In genomic region chr1:190724591-190725380, GRCm38 (mm10) we compare ENCODE assay signal across 12 mouse cellular contexts.
DNase-seq lines count a peak whose midpoint lies in the region; ATAC-seq lines count a peak whose summit lies in the region.
"Had no signal": no experiment of that assay in that cellular context is flagged by ENCODE, and none has a peak within 500 bp of the region (broad histone marks: within the 10 kb centered on the region; RNA-seq: fewer than 3 reads in every experiment).

No protein-coding gene starts in this region.

- ATAC-seq in midbrain, embryonic 13.5 days: peak; percentile 48
- ATAC-seq in liver, embryonic 11.5 days (replicated peaks; ENCODE audit: low FRiP score): no peak
- no peak for ATAC-seq in kidney, embryonic 16.5 days (ENCODE audit: low FRiP score, low TSS enrichment)

- H3K4me3 ChIP-seq in midbrain, embryonic 13.5 days (replicated peaks): no peak overlapping the region
- no peak overlapping the region for H3K4me3 ChIP-seq in liver, embryonic 11.5 days (ENCODE audit: low read depth, low read length)
- H3K4me3 ChIP-seq in kidney, embryonic 16.5 days (ENCODE audit: low read length): no peak overlapping the region
- H3K4me3 ChIP-seq: limb, embryonic 15.5 days had no signal

- 0 out of 2 replicates have a peak overlapping the region, but pooled peaks have one; percentile 9 for H3K4me2 ChIP-seq in midbrain, embryonic 13.5 days (replicated peaks)
- H3K4me2 ChIP-seq in liver, embryonic 11.5 days: no peak overlapping the region
- no peak overlapping the region for H3K4me2 ChIP-seq in kidney, embryonic 16.5 days (replicated peaks; ENCODE audit: low read depth, low read length)
- H3K4me2 ChIP-seq: limb, embryonic 15.5 days had no signal

- peaks cover 59% of the 10 kb centered on the region for H3K4me1 ChIP-seq in midbrain, embryonic 13.5 days (replicated peaks)
- no peaks in the 10 kb centered on the region for H3K4me1 ChIP-seq in liver, embryonic 11.5 days (replicated peaks; ENCODE audit: control insufficient read depth, insufficient read depth, low read length)
- no peaks in the 10 kb centered on the region for H3K4me1 ChIP-seq in kidney, embryonic 16.5 days (ENCODE audit: insufficient read depth, low read length)

- H3K9me3 ChIP-seq in midbrain, embryonic 13.5 days: no peaks in the 10 kb centered on the region
- H3K9me3 ChIP-seq in liver, embryonic 11.5 days (ENCODE audit: control insufficient read depth, low read length): no peaks in the 10 kb centered on the region
- H3K9me3 ChIP-seq in kidney, embryonic 16.5 days (ENCODE audit: low read length): no peaks in the 10 kb centered on the region
- H3K9me3 ChIP-seq: limb, embryonic 15.5 days had no signal

- peak overlapping the region; percentile 51 for H3K27ac ChIP-seq in midbrain, embryonic 13.5 days
- no peak overlapping the region for H3K27ac ChIP-seq in liver, embryonic 11.5 days (ENCODE audit: low read depth, low read length)
- no peak overlapping the region for H3K27ac ChIP-seq in kidney, embryonic 16.5 days (ENCODE audit: low read length)
- H3K27ac ChIP-seq: limb, embryonic 15.5 days had no signal

- H3K36me3 ChIP-seq in midbrain, embryonic 13.5 days: no peaks in the 10 kb centered on the region
- H3K36me3 ChIP-seq in liver, embryonic 11.5 days (ENCODE audit: control insufficient read depth, insufficient read depth, low read length): no peaks in the 10 kb centered on the region
- H3K36me3 ChIP-seq in kidney, embryonic 16.5 days (ENCODE audit: insufficient read depth, low read length): no peaks in the 10 kb centered on the region
- H3K36me3 ChIP-seq: limb, embryonic 15.5 days had no signal

- DNase-seq in cerebellum, adult 9-10 months: peak; percentile 6
- no peak for DNase-seq in cerebellum, adult 11 months
- DNase-seq in right cerebral cortex, adult 18-20 months: peak; percentile 14
- no peak for DNase-seq in right cerebral cortex, adult 2 months (ENCODE audit: low spot score in 2 of 2)
- DNase-seq in heart, adult 8-10 months (ENCODE audit: low spot score): no peak
- DNase-seq in liver, embryonic 11.5 days (ENCODE audit: low spot score): no peak
- DNase-seq: kidney, postnatal 36 days; lung, postnatal 14 days; thymus, adult 2 months had no signal

- no peaks in the 10 kb centered on the region for H3K27me3 ChIP-seq in midbrain, embryonic 13.5 days
- no peaks in the 10 kb centered on the region for H3K27me3 ChIP-seq in liver, embryonic 11.5 days (replicated peaks; ENCODE audit: control insufficient read depth, insufficient read depth, low read length)
- no peaks in the 10 kb centered on the region for H3K27me3 ChIP-seq in kidney, embryonic 16.5 days (ENCODE audit: insufficient read depth, low read length)
- H3K27me3 ChIP-seq: limb, embryonic 15.5 days had no signal

- H3K9ac ChIP-seq in midbrain, embryonic 13.5 days (replicated peaks): no peak overlapping the region
- no peak overlapping the region for H3K9ac ChIP-seq in liver, embryonic 11.5 days (ENCODE audit: low read depth, low read length)
- no peak overlapping the region for H3K9ac ChIP-seq in kidney, embryonic 16.5 days (replicated peaks; ENCODE audit: low read length)
- H3K9ac ChIP-seq: limb, embryonic 15.5 days had no signal

- 9% methylated on average over 21 of the region's 21 CpGs for WGBS in midbrain, embryonic 13.5 days
- 56% methylated on average over 21 of the region's 21 CpGs for WGBS in liver, embryonic 11.5 days
- WGBS in kidney, embryonic 16.5 days: 51% methylated on average over 21 of the region's 21 CpGs

Comparison
In these comparisons a context has a peak if more than half of its experiments do, and no peak if none do; other contexts are left out.
1. DNase-seq: peak in cerebellum, adult 9-10 months (single experiment) and right cerebral cortex, adult 18-20 months (single experiment); none in cerebellum, adult 11 months (single experiment), right cerebral cortex, adult 2 months (0 of 2), heart, adult 8-10 months (single experiment) and liver, embryonic 11.5 days (single experiment).